Mouse (Mus musculus): ENCODE results near the gene Anxa7. TPM values are rescaled to one million over a fixed set of nuclear protein-coding genes. Genes with fewer than 3 reads are reported as not detected.
A peak's percentile ranks its signal among the peaks of the same experiment; 100 is the strongest.

The Anxa7 gene
- 10 to 100 TPM; 48.4 to 50.6 TPM for total RNA-seq (2021)
- long read RNA-seq, experiment 1, transcript Anxa7-202 (14 exons, 2,904 nt) = major isoform, 20 of 35 reads
- long read RNA-seq, experiment 1, partial matches to known transcripts = 8 of 35 reads
- long read RNA-seq, experiment 1, other reads (novel, unspliced or antisense) = 4 of 35 reads
- long read RNA-seq, experiment 2, transcript Anxa7-202 (14 exons, 2,904 nt) = major isoform, 34 of 66 reads
- long read RNA-seq, experiment 2, transcript Anxa7-201 (13 exons, 2,851 nt) = minor isoform, 10 of 66 reads
- long read RNA-seq, experiment 2, partial matches to known transcripts = 9 of 66 reads
- long read RNA-seq, experiment 2, other reads (novel, unspliced or antisense) = 13 of 66 reads

DNA sequence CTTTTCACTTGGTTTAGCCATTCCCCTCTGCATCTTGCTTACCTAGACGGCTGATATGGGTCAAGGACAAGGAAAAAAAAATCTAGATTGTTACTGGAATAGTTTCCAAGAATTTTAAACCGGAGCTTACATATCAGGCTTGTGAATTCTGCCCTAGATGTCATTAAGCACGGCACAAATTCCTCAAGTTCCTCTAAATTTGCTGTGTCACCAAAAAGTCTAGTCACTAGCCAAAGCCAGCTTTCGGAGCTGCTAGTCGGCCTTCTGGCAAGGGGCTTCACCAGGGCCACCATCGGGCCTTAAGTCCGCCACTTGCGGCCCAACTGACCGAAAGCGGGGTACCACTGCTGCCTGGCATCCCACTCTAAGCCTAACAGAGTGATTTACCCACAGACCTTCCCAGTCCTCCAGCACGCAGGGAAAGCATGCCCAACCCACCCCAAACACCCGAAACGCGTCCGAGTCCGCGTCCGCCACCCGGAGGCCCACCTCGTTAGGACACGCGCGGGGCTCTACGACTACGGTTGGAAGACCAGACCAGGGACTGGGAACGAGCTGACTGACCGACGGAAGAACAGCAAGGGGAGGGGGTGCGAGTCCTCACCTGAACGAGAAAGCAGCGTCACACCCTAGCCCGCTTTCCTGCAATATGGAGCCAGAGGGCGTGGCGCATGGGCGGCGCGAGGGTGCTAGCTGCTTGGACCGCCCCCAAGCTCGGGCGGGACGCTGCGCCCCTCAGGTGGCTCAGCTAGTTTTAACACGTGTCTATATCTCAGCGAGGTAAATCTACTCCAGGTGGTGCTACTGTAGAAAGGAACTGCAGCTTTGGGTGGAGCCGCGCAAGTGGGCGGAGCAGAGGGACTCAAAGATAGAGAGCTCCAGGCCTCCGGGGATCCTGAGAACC, at the start of gene Anxa7:
Anxa7 (minus strand) TSS at position 843 of the 904 bp plus-strand sequence.
- peak; percentile 56 to 64 for DNase-seq (ENCODE audit: low spot score in 2 of 2)

DNA sequence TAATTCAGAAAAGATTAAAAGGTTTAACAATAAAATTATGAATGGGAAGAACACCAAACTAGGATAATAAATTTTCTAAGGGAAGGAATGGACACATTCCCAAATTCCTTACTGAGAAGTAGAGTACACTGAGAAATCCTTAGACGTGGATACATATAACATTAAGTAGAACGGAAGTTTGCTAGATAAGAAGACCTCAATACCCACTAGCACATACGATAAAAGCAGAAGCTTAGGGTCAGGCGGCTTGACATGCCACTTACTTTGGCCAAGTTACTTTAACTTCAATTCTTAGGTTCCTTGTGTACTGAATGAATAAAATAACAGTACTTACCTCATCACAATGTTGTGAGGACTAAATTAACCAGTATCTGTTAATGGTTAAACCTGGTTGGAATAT, 49.7 kb upstream of the Anxa7 start:
- DNase-seq (ENCODE audit: low spot score in 2 of 2) = no peak

DNA sequence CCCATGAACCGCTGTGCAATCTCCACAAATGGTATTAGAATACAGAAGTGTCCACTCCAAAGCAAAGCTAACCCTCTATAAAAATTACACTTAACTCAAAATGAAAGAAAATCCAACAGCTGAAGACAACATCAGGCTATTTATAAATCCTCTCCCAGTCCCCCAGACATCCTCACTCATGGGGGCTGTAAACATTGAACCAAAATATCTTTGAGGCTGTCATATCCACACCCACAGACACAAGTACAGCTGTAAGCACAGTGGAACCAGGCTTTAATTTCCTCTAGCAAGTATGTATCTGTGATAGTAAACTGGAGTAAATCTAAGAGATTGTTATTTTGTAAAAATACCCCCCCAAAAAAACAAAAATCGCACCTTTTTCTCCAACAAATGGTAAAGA, 40.2 kb upstream of the Anxa7 start:
- DNase-seq (ENCODE audit: low spot score in 2 of 2) = no peak

DNA sequence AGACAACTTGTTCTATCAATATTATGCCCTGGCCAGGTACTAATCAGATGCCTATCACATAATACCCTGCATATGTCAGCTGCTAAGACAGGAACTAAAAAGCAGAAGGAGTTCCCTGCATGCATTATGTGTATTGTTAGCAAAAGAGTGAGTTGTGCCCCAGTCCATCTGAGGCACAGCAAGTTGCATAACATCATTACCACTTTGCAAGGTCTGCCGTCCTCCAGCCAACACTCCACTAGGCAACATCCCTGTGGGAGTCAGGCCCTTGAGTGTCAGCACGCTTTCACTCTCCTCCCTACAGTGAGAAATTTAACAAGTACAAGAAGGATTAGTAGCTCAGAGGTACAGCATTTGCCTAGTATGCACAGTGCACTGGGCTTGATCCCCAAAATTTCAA, 28.5 kb upstream of the Anxa7 start:
- no peak for DNase-seq (ENCODE audit: low spot score in 2 of 2)

DNA sequence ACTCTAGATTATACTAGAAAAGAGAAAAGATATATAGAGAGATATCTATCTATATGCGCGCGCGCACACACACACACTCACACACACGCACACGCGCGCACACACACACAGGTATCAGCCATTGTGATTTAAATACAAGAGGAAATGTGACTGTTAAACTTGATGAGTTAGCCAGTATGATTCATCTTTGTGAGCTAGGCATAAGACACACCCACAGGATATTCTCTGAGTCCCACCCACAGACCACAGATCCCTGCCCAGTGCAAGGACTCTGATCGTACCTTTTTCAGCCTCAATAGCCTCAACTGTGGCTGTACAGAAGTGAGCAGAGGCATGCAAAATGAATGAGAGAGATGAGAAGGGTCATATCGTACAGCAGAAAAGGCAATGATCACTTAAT, 23.0 kb upstream of the Anxa7 start:
- DNase-seq (ENCODE audit: low spot score in 2 of 2) = no peak

DNA sequence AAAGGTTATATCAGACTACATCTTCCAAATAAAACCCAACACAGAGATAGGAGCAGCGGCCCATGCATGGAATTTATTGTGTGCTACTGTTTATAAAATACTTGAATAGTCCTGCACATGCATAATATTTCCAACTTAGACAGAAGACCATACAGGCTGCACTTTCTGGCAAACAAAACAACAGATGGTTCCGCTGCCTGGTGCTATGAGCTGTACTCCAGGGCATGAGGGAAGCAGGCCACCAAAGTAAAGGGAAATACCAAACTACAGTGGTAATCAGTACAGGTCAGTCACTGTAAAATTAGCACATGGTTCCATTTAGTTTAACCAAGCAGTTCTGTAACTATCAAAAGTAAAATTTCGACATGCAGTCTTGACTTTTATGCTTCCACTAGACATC, 20.0 kb upstream of the Anxa7 start:
- DNase-seq (ENCODE audit: low spot score in 2 of 2) = peak in 1 of 2 experiments; percentile 29

DNA sequence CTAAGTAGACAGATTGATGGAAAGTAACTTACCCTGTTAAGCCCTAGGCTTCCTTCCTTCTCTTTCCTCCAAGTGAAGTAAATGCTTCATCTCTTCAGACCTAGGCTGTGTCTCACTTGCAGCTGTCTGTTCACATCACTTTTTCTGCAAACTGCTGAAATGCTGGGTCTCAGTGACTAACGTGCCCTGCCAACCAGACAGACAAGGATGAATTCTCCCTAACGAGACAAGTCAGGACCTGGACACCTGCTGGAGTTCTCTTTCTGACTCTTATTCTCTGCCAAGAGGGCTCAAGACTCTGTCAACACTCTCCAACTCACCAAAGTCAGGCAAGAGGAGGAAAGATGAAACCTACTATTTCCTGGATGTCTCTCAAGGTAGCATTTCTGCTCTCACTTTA, 16.7 kb upstream of the Anxa7 start, which contains the start of gene Mss51:
Mss51 (minus strand) TSS at position 299 of the 400 bp plus-strand sequence.
- DNase-seq (ENCODE audit: low spot score in 2 of 2) = no peak

DNA sequence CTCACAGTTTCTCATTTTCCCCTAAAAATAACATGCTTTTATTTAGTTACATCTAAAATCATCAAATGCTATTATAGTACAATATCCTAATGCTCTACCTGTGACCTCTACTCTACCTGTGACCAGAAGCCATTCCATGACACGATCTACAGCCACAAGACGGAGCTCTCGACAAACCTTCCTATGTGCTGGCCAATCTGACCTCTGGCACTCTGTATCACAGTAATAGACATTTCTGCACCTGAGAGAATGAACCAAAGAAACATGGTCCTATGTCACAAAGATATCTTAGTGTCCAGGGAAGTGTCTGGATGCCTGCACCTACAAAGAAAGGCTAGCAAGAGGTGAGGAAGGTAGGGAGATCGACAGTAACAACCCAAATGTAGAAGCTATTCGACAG, 6.1 kb upstream of the Anxa7 start:
- no peak for DNase-seq (ENCODE audit: low spot score in 2 of 2)

DNA sequence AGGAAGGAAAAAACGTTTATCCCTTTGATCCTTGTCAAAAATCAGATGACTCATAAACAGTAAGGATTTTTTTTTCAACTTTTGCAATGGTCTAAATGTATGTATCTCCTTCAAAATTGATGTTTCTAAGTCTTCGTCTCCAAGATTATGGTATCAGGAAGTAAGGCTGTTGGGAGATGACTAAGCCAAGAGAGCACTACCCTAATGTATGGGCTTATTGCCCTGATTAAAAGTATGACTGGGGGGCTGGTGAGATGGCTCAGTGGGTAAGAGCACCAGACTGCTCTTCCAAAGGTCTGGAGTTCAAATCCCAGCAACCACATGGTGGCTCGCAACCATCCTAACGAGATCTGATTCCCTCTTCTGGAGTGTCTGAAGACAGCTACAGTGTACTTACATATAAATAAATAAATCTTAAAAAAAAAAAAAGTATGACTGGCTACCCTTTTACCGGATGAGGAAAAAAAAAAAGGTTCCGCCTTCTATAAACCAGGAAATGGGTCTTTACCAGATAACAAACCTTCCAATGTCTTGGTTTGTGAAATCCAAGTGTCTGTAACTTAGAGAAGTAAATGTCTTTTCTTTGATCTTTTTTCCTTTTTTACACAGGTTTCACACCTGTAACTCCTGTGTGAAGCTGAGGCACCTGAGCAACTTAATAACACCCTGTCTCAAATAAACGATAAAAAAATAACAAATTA, 2.3 kb upstream of the Anxa7 start:
- no peak for DNase-seq (ENCODE audit: low spot score in 2 of 2)

DNA sequence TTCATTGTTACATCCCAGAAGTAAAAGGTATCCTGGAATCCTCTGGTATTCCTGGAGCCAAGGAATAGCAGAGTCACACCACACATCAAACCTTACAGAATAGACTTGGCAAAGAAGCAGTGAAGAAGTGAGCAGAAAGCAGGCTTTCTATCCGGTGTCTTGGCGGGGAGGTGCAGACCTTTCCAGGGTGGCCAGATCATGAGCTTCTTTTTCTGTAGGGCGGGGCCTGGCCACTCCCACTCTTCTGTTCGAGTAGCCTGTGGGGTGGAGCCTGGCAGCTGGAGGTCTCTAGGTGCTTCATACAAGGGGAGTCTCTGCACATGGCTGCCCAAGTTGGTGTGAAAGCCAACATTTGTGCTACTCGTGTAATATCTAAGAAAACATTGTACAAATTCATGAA, 1.3 kb upstream of the Anxa7 start:
- no peak for DNase-seq (ENCODE audit: low spot score in 2 of 2)

DNA sequence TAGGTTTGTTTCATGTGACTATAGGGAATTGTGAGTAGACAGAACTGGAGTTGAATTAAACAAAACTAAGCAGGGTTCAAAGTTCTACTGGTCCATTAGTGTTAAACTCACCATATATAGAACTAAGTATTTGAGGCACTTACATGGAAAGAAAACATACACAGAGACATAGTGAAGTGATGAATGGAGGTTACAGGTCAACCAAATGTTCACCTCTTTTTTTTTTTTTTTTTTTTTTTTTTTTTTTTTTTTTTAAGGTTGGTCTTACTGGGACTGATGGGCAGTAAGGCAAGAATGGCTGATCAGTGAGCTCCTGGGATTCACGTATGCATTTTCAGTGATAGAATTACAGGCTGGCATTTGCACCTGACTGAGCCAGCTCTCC, 254 bp upstream of the Anxa7 start:
- DNase-seq (ENCODE audit: low spot score in 2 of 2) = no peak

DNA sequence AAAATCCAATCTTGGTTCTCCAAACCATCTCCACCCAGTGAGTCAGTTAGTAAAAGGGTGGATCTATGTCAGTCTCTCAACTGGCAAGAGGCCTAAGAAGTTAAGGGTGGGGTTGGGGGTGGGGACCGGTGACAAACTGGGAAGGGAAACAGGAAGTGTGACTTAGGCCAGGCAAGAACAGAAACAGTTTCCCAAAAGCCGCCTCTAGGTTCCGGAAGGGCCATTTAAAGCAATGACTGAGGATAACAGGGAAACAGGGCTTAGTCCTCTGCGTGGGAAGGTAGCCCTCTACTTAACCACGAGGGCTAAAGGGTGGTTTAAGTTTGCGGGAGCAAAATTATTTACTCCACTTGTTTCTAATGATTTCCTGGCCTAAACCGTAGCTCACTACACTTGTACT, 1.1 kb downstream of the Anxa7 start:
- DNase-seq (ENCODE audit: low spot score in 2 of 2) = no peak

DNA sequence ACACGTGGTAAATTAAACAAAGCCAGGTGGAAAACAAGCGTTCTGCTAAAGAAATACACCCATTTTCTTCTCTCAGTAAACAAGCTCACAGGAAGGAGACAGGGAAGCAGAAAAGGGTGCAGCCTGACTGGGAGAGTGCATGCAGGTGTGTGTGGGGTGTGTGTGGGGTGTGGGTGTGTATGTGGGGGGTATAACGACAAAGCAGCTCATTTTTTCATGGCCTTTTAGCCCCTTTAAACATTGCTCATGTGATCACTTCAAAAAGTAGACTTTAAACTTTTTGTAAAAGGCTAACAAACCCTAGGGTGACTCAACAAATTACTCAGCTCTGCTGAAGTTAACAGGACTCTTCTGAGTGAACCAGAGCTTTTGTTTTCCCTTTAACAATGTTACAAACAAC, 1.5 kb downstream of the Anxa7 start:
- DNase-seq (ENCODE audit: low spot score in 2 of 2) = no peak

DNA sequence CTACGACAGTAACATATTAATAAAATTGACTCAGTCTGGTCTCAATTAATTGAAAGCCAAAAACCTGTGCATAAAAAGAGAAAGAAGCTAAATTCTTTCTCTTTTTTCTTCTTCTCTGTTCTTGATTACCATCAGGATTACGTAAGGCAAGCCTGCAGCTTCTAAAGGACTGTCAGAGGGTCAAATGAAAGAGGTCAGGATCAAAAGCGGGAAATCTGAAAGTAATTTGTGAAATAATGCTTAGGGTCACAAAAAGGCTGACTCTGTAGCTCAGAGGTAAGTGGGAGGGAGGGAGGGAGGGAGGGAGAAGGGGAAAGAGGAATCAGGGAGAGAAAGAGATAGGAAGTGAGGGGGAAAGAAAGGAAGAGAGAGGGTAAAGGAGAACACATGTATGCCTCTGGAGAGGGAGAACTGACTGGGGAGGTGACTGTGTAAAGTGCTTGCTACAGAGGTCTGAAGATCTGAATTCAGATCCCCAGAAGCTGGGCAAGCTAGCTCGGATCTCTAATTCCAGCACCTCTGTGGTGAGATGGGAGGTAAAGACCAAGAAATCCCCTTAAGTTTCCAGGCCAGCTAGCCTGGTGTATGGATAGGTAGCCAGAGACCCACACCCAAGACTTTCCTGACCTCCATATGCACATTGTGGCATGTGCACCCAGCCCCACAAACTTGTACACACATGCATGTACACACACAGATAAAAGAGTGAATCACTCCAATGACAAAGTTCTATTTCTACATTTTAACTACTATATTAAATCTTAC, 2.5 kb downstream of the Anxa7 start:
- DNase-seq (ENCODE audit: low spot score in 2 of 2) = no peak

DNA sequence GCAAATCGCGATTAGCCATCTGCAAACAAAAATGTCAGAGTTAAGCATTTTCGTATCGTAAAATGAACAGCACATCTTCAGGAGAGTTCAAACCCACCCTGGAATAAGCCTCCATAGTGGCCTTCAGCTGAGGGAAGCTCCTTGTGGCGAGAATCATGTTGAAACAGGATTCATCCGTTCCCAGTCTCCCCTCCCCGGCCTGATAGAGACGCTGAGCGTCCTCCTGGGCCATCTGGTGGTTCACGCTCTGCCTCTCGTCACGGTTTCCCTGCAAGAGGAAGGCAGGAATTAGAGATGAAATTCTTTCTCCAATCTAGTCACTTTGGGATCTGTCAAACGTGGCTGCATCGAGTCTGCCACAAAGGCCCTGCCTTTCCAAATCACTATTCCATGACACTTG, 19.7 kb downstream of the Anxa7 start:
- DNase-seq (ENCODE audit: low spot score in 2 of 2) = no peak

DNA sequence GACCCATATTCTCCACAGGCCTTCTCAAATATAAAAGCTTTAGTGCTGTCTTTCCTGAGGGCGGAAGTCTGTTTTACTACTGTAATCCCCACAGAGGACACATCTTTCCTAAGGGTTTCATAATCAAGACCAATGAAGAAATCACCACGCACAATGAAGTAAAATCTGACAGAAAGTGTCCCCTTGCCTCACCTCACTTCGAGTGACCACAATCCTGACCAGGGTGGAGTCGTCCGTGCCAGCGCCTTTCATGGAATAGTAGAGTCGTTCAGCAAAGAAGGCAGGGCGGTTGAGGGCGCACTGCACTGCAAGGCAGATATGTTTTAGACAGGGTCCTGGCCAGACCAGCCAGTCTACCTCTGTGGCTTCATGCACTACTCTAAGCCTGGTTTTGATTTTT, 21.6 kb downstream of the Anxa7 start:
- no peak for DNase-seq (ENCODE audit: low spot score in 2 of 2)

DNA sequence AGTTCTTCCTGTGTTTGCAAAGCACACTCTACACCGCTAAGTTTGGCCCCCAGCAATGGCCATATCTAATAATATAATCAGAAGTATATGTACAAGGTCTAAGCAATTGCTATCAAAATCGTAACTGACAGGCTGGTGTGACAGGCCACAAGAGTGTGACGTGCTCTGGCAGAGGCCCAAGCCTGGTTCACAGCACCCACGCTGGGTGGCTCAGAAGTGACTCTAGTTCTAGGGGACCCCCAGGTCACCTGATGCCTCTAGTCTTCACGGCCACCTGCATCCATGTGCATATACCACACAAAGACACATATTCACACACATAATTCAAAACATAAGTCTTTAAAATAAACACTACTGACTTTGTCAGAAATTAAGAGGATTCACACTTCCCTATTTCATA, 27.0 kb downstream of the Anxa7 start:
- no peak for DNase-seq (ENCODE audit: low spot score in 2 of 2)

DNA sequence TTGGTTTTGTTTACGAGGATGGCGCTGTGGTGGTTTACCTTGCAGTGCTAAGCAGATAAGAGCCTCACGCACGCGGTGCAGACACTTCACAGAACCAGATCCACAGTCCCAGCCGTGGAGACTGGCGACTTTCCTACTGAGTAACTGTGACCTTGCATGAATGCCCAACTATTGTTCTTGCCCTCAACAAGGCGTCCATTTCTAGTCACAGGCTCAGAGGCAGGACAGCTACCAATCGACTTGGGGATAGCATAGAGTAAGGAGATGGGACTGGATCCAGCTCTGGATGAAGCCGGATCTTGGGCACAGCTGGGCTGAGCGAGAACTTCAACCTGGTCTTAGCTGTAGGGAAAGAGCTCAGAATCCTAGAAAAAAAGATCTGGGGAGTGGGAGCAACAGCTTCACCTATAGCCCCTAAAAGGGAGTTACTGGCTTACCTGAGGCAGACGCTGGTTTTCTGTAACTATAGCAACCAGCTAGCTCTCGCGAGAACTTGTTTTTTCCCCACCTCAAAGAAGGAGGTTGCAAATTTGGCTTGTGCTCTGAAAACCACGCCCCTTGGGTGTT, 28.1 kb downstream of the Anxa7 start, which contains the start of gene Cfap70:
Cfap70 (minus strand) TSS at position 462 of the 567 bp plus-strand sequence.
- DNase-seq (ENCODE audit: low spot score in 2 of 2) = peak; percentile 28 to 37

DNA sequence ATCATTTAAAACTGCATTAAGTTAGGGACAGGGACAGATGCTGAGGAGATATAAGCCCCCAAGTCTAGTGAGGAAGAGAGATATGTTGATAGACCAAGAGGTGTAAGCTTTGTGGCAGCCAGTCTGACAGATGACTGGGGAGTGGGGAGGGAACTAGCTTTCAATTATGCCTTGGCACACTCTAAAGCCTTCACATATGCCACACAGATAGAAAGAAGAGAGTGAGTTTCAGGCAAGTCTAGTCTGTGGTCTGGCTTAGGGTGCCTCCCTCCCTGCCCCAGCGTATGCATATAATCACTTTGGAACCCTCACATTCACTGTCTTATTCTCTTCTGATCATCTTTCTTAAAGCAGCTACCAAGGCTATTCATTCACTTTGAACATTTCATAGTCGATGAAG, 28.6 kb downstream of the Anxa7 start:
- DNase-seq (ENCODE audit: low spot score in 2 of 2) = peak; percentile 8 to 41

DNA sequence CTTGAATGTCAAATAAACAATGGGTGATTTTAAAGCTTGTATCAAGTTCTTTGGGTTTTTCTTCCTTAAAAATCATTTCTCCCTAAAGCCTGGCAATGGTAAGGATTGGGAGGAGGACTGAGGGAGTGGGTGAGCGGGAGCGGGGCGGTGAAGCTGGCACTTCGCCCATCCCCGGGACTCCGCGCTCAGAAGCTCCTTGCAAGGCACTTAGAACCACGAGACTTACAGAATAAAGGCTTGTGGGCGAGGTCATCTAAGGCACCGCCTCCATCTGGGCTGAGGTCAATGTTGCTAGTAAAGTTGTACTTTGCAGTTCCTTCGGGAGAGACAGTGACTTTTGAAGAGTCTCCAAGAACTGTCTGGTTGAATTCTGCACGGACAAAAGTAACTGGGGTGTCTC, 32.7 kb downstream of the Anxa7 start:
- no peak for DNase-seq (ENCODE audit: low spot score in 2 of 2)

DNA sequence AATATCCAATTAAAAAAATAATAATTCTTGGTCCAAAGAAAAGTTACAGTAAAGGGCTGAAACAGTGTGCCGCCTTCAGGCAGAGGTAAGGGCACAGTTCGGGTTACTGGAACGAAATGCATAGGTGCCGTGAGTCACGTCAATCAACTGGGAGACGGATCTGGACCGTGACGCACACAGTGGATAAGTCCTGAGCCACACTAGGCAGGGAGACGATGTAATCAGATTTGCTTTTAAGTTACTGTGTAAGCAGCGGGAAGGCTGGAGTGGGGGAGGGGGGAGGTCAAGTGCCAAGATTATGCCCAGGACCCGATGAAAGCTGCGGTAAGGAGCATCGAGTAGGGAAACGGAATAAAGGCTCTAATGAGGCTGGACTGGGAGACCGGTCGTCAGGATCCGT, 37.7 kb downstream of the Anxa7 start:
- DNase-seq (ENCODE audit: low spot score in 2 of 2) = no peak
